Mouse (Mus musculus) heart, embryonic 15.5 days (tissue): ENCODE results near the gene Acaa1b. TPM values are rescaled to one million over a fixed set of nuclear protein-coding genes. Genes with fewer than 3 reads are reported as not detected.

Source experiments
- ATAC-seq: fragments of 200-750 bp; cut with Nextera tagmentation; replicated peaks from 2 replicates; pipeline ENCODE4 v1.8.0; 2017; ENCODE audit warnings: low read depth, moderate TSS enrichment; ENCODE audit not compliant: insufficient number of reproducible peaks, insufficient read depth, low FRiP score
- H3K27ac ChIP-seq: fragments of 300-500 bp; sonication (generic); 2 replicates; pipeline ENCODE4 v1.5.1; 2015; ENCODE audit warnings: mild to moderate bottlenecking, inconsistent platforms
- H3K27me3 ChIP-seq: fragments of 300-500 bp; sonication (generic); 2 replicates; pipeline ENCODE4 v1.6.1; 2015; ENCODE audit warnings: inconsistent platforms
- H3K36me3 ChIP-seq: fragments of 300-500 bp; sonication (generic); 2 replicates; pipeline ENCODE4 v1.6.1; 2015; ENCODE audit warnings: mild to moderate bottlenecking, inconsistent platforms
- H3K4me1 ChIP-seq: fragments of 300-500 bp; sonication (generic); replicated peaks from 2 replicates; pipeline ENCODE4 v1.6.1; 2015; ENCODE audit warnings: inconsistent platforms
- H3K4me2 ChIP-seq: fragments of 300-500 bp; sonication (generic); 2 replicates; pipeline ENCODE4 v1.6.1; 2015; ENCODE audit warnings: inconsistent platforms, mild to moderate bottlenecking, moderate library complexity
- H3K4me3 ChIP-seq: fragments of 300-500 bp; sonication (generic); 2 replicates; pipeline ENCODE4 v1.5.1; 2015; ENCODE audit warnings: mild to moderate bottlenecking, inconsistent platforms
- H3K9ac ChIP-seq: fragments of 300-500 bp; sonication (generic); 2 replicates; pipeline ENCODE4 v1.6.1; 2015; ENCODE audit warnings: mild to moderate bottlenecking, inconsistent platforms
- H3K9me3 ChIP-seq: fragments of 300-500 bp; sonication (generic); replicated peaks from 2 replicates; pipeline ENCODE4 v1.6.1; 2016; ENCODE audit warnings: inconsistent platforms
- WGBS: fragments of 180-500 bp; shearing (Covaris S2); methylation state at CpG from one replicate; pipeline ENCODE4 v1.1.7; 2015; ENCODE audit warnings: mixed read lengths; 5-methylcytosine and 5-hydroxymethylcytosine counted together
- polyA plus RNA-seq: library from polyadenylated mRNA; unstranded; fragments of >200 nt; fragmentation: Nextera tagmentation; extraction: Ambion mirVana; gene quantifications from 2 replicates; pipeline ENCODE4 v1.2.1, GENCODE M21; 2015

Gene Acaa1b
- polyA plus RNA-seq: 0.62 and 3.0 TPM in 2 replicates

DNA sequence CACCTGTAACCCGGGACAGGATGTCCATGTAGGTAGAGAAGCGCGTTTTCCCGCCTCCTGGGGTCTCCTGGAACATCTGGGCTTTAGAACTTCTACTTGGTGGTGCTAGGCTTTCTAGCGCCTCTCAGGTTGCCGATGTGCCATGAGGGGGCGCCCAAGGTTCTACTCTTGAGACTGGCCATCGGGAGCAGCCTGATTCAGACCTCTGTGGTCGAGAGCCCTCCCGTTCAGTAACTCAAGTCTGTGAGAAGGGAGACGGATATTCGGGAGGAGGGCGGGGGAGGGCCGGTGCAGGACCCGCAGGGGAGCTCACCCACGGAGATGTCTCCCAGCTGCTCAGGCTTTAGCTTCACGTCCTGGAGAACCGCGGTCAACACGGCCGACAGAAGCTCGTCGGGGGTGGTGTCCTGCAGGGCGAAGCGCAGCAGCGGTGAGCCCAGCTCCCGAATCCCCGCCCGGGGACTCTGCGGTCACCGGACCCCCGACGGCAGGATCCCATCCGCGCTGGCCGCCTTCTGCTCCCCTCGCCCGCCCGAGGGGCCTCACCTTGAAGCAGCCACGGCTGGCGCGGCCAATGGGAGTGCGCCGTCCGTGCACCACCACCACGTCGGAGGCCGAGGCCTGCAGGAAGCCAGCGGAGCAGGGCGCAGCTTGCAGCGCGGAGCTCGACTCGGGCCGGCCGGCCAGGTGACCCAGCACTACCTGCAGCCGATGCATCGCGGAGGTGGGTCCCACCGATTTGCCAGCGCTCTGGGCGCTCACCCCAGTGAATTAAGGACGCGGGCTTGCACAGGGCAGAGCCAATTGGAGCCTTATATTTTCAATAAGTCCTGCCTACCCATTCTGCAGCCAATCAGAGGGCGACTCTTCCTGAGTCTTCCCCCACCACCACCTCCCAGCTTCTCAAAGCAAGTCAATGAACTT, at the start of gene Acaa1b:
Acaa1b (minus strand) TSS at position 816 of the 924 bp plus-strand sequence.
- H3K9ac ChIP-seq: peak within 1 kb of the TSS; percentile 45
- WGBS: 1% methylated on average over 65 of the region's 65 CpGs
- no peaks in the 10 kb centered on the region for H3K9me3 ChIP-seq
- H3K4me2 ChIP-seq: peak within 1 kb of the TSS; percentile 83
- H3K4me3 ChIP-seq: peak within 1 kb of the TSS; percentile 59
- peaks cover 5% of the 10 kb centered on the region; the same call in 1 of the 2 replicates for H3K4me1 ChIP-seq
- H3K36me3 ChIP-seq: no peaks in the 10 kb centered on the region
- H3K27me3 ChIP-seq: peaks cover 37% of the 10 kb centered on the region
- peak; percentile 75 for ATAC-seq
- no peak within 1 kb of the TSS for H3K27ac ChIP-seq

DNA sequence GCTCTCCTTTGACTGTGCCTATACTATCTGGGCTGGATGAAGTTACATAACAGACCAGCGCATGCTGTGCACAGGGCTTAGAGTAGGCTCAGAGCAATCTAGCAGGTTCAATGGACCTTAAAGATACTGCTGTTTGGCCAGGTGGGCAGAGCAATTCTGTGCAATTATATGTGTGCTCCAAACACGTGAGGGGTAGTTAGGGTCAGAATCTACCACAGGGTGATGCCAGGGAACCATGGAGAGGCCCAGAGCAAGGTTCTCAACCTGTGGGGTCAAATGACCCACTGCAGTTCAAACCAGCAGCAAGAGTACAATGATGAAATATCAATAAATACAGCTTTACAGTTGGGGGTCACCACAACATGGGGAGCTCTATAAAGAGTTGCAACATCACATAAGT, 49.8 kb upstream of the Acaa1b start:
- H3K36me3 ChIP-seq: no peaks in the 10 kb centered on the region
- no peak for ATAC-seq
- H3K4me2 ChIP-seq: no peak overlapping the region
- no peak overlapping the region for H3K9ac ChIP-seq
- H3K4me1 ChIP-seq: no peaks in the 10 kb centered on the region
- WGBS: 78% methylated on average over 2 of the region's 2 CpGs
- 0 out of 2 replicates have a peak, but pooled peaks cover 5% of the 10 kb centered on the region for H3K9me3 ChIP-seq
- H3K27me3 ChIP-seq: no peaks in the 10 kb centered on the region
- H3K27ac ChIP-seq: no peak overlapping the region
- no peak overlapping the region for H3K4me3 ChIP-seq

DNA sequence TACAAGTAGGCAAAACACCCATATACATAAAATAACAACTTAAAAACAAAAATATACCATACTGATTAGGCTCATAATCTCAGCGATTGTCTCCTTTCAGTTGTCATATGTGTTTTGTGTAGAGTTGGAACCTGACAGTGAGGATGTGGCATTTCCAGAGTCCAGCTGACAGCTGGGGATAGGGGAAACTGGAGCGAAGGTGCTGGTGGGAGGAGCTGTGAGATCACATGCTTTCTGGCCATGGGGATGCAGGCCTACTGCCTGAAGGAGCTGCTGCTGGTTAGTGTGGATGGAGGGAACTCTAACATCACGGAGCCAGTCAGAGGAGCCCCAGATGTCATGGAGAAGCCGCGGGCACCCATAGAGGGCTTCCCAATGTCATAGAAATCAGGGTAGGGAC, 48.9 kb upstream of the Acaa1b start:
- no peak overlapping the region for H3K4me3 ChIP-seq
- no peak overlapping the region for H3K9ac ChIP-seq
- no peaks in the 10 kb centered on the region for H3K36me3 ChIP-seq
- H3K27ac ChIP-seq: no peak overlapping the region
- H3K4me1 ChIP-seq: no peaks in the 10 kb centered on the region
- no peaks in the 10 kb centered on the region for H3K27me3 ChIP-seq
- 0 out of 2 replicates have a peak, but pooled peaks cover 5% of the 10 kb centered on the region for H3K9me3 ChIP-seq
- ATAC-seq: no peak
- 84% methylated on average over 5 of the region's 5 CpGs for WGBS
- no peak overlapping the region for H3K4me2 ChIP-seq

DNA sequence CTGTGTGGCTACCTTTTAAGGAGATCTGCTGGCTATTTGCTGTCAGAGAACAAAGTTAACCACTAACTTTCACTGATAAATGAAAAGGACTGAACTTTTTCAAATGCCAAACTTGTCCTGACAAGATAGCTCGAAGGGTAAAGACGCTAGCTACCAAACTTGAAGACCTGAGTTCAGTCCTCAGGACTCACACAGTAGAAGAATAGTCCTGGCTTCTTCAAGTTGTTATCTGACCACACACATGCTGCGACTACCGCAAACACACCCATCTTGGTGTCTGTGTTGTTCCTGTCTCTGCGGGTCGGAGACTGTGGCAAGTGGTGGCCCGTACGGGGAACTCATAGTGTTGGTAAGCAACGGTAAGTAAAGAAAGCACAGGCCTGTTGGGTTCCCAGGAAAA, 46.7 kb upstream of the Acaa1b start:
- H3K27me3 ChIP-seq: no peaks in the 10 kb centered on the region
- WGBS: 90% methylated on average over 9 of the region's 9 CpGs
- H3K9me3 ChIP-seq: 0 out of 2 replicates have a peak, but pooled peaks cover 5% of the 10 kb centered on the region
- H3K4me3 ChIP-seq: no peak overlapping the region
- no peak for ATAC-seq
- H3K4me2 ChIP-seq: no peak overlapping the region
- H3K36me3 ChIP-seq: no peaks in the 10 kb centered on the region
- H3K27ac ChIP-seq: no peak overlapping the region
- no peak overlapping the region for H3K9ac ChIP-seq
- no peaks in the 10 kb centered on the region for H3K4me1 ChIP-seq

DNA sequence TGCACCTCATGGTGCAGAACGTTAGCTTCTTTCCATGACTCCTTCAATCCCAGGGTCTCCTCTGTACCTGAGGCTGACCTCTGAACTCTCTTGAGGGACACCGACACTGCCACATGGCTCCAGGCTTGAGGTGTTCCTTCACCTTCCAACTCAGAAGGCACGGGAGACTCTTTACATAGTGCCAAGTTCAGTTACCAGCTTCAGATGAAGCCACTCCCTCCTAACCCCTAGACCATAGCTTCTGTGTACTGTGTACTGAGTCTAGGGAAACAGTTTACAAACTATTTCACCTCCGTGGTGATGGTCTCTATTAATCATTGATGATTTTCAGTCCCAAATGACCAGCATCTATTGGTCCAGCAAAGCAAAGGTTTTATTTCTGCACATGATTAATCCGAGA, 44.8 kb upstream of the Acaa1b start:
- Histone ChIP-seq H3K36me3 (no peaks in the 10 kb centered on the region), H3K9me3 (0 out of 2 replicates have a peak, but pooled peaks cover 5% of the 10 kb centered on the region), H3K27ac (no peak overlapping the region), H3K4me2 (no peak overlapping the region), H3K27me3 (no peaks in the 10 kb centered on the region), H3K4me3 (no peak overlapping the region), H3K4me1 (no peaks in the 10 kb centered on the region), H3K9ac (no peak overlapping the region)
- WGBS: 80% methylated on average over 5 of the region's 5 CpGs
- no peak for ATAC-seq

DNA sequence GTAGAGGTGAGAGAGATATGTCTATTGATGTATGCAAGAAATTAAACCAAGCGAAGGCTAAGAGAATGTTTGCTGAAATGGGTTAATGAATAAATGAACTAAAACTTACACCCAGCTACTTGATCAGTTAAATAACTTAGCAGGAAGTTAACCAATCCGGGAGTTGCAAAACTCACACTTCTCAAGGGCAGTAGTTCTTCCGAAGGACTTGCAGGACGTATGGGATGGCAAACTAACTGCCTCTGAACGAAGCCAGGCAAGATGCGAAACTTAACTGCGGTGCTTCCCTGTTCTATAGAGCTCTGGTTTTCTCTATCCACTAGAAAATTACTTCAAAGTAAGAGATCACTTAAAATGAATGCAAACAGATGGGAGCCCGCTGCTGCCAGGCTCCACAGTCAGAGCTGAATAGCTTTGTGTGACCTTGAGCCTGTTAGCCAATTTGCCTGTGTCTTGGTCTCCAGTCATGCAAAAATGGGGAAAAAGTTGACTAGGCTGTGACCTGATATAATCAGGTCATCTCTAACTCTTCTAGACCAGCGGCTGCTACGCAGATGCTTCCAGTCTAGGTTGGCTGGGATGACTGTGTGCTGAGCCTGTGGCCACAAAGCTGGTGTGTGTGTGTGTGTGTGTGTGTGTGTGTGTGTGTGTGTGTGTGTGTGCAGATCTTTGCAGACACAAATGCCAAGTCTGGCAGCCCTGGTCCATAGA, 42.4 kb upstream of the Acaa1b start:
- Histone ChIP-seq H3K9ac (no peak overlapping the region), H3K4me1 (no peaks in the 10 kb centered on the region), H3K36me3 (no peaks in the 10 kb centered on the region), H3K27ac (no peak overlapping the region), H3K4me2 (no peak overlapping the region), H3K9me3 (0 out of 2 replicates have a peak, but pooled peaks cover 5% of the 10 kb centered on the region), H3K27me3 (no peaks in the 10 kb centered on the region), H3K4me3 (no peak overlapping the region)
- ATAC-seq: no peak
- WGBS: 78% methylated on average over 10 of the region's 10 CpGs

DNA sequence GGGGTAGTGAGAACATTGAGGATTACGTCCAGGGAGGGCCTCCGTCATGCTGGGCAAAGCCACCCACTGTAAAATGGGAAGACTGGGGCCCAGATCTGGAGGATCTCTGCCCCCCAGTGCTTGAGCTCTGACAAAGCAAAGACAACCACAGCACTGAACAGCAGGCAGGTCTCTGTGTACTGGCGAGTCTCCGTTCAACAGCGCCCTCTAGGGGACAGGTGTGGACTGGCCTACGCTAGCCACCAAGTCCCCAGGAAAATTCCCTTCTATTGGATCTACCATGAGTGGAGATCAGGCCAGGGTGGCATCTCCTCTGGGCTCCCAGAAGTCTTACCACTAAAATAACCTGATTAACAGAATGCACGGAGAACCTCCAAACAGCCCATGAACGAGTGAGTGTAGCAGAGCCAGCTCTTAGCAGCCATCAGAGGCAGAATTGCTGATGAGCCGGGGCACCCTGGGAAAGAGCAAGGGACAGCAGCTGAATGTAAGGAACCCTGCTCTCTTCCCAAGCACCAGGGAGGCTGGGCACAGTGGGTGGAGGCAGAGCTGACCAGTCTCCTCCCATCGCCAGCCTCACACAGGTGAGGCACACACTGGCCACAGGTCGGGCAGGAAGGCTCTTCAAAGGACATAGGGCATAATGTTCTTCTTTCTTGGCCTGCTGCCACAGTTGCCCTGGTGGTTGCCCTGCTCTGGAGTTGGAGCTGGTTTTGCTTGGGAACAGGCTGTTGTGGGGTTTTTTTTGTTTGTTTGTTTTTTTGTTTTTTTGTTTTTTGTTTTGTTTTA, 35.5 kb upstream of the Acaa1b start:
- no peak overlapping the region for H3K27ac ChIP-seq
- no peaks in the 10 kb centered on the region for H3K27me3 ChIP-seq
- no peak overlapping the region for H3K4me2 ChIP-seq
- H3K9me3 ChIP-seq: no peaks in the 10 kb centered on the region
- no peak for ATAC-seq
- 37% methylated on average over 11 of the region's 11 CpGs for WGBS
- H3K36me3 ChIP-seq: no peaks in the 10 kb centered on the region
- no peak overlapping the region for H3K4me3 ChIP-seq
- H3K9ac ChIP-seq: no peak overlapping the region
- H3K4me1 ChIP-seq: no peaks in the 10 kb centered on the region

DNA sequence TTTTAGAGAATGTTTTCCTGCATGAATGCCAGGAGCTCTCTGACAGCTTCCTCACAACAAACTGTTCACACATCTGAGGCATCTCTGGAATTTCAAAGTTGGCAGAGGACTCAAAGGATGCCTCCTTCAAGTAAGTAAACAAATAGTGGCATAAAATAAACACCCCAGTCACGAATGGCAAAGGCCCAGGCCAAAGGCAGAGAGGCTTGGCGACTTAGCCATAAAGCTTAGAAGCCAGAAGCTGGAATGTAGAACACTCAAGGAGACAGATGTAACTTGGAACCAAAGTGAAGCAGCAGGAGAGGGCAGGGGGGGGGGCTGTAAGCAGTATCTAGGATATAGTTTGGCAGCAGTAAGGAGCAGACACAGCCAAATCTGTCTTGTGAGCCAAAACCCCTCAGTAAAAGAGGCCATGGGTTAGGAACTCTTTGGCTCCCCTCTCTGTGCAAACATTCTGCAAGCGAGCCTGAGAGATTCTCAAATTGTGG, 24.4 kb upstream of the Acaa1b start:
- H3K27me3 ChIP-seq: no peaks in the 10 kb centered on the region
- H3K4me1 ChIP-seq: 0 out of 2 replicates have a peak, but pooled peaks cover 11% of the 10 kb centered on the region
- no peak overlapping the region for H3K4me2 ChIP-seq
- no peaks in the 10 kb centered on the region for H3K36me3 ChIP-seq
- H3K9ac ChIP-seq: no peak overlapping the region
- no peak overlapping the region for H3K27ac ChIP-seq
- ATAC-seq: 0 out of 2 replicates have a peak, but pooled peaks have one; percentile 27
- H3K4me3 ChIP-seq: no peak overlapping the region
- WGBS: 19% methylated on average over 3 of the region's 3 CpGs
- H3K9me3 ChIP-seq: no peaks in the 10 kb centered on the region

DNA sequence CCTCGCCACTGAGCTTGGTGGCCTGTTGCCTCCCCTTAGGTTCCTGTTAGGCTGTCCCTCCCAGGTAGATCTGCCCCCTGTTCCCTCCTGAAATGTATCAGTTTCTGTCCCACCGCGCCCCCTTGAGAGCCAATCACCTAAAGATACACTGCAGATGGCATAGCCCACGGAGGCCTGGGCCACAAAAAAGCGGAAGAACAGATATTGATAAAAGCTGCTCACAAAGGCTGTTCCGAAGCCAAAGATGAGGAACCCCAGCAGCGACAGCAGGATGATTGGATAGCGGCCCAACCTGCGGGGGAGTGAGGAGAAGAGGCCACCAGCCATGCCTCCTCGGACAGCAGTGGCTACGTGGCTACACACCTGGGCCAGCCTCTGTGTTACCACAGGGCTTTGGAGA, 22.4 kb upstream of the Acaa1b start:
- no peak overlapping the region for H3K27ac ChIP-seq
- WGBS: 84% methylated on average over 11 of the region's 11 CpGs
- no peak overlapping the region for H3K9ac ChIP-seq
- H3K27me3 ChIP-seq: no peaks in the 10 kb centered on the region
- H3K4me3 ChIP-seq: no peak overlapping the region
- no peaks in the 10 kb centered on the region for H3K9me3 ChIP-seq
- H3K36me3 ChIP-seq: no peaks in the 10 kb centered on the region
- no peak overlapping the region for H3K4me2 ChIP-seq
- ATAC-seq: no peak
- H3K4me1 ChIP-seq: 0 out of 2 replicates have a peak, but pooled peaks cover 11% of the 10 kb centered on the region

DNA sequence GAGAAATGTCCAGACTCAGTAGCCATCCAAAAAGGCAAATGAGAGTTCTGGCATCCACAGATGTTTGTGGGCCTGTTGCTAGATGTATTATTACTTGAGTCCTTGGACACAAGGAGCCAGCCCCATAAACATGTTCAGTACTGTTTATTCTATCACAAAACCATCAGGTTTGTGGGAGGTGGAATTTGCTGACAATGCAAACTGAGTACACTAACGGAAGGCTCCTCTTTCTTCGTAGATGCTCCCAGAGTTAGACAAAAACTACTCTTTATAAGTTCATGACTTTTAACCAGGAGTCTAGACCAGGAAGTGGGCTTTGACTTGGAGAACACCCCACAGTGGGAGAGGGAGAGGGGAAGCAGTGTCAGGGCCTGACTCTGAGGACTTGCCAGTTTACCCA, 10.7 kb upstream of the Acaa1b start:
- ATAC-seq: no peak
- 80% methylated on average over 2 of the region's 2 CpGs for WGBS
- Histone ChIP-seq H3K4me2 (no peak overlapping the region), H3K27me3 (no peaks in the 10 kb centered on the region), H3K36me3 (no peaks in the 10 kb centered on the region), H3K4me1 (no peaks in the 10 kb centered on the region), H3K4me3 (no peak overlapping the region), H3K9ac (no peak overlapping the region), H3K27ac (no peak overlapping the region), H3K9me3 (no peaks in the 10 kb centered on the region)

DNA sequence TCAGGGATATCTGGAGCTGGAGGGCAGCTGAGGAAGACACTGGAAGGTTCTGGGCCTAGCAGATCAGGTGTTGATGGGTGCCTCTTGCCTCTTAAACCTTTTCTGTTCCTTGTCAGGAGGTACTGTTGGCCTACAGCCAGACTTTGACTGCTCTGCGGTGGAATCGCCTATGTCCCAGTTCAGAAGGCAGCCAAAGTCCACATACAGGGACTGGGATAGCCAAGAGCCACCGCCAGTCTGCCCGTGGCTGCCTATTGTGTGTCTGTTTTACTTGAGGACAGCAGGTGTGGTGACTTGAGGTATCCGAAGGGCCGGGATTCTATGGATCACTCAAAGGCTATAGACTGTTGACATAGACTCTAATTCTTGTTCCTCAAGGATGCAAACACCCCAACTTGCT, 8.7 kb upstream of the Acaa1b start:
- WGBS: 76% methylated on average over 6 of the region's 6 CpGs
- Histone ChIP-seq H3K4me3 (no peak overlapping the region), H3K27ac (no peak overlapping the region), H3K4me2 (no peak overlapping the region), H3K9me3 (no peaks in the 10 kb centered on the region), H3K4me1 (no peaks in the 10 kb centered on the region), H3K27me3 (no peaks in the 10 kb centered on the region), H3K36me3 (no peaks in the 10 kb centered on the region), H3K9ac (no peak overlapping the region)
- ATAC-seq: no peak
